Mouse (Mus musculus) heart, adult 18-20 months (tissue): ENCODE measurements around the gene Coq2. TPM values are rescaled to one million over a fixed set of nuclear protein-coding genes. Genes with fewer than 3 reads are reported as not detected.

Source experiments
- DNase-seq, 2 experiments: peaks; one replicate each; pipeline ENCODE4 v3.0.0; 2021 to 2022; ENCODE audit warnings: mixed read lengths in 1 of 2
- long read RNA-seq, 2 experiments: library from polyadenylated mRNA; stranded (forward); transcript quantifications; one replicate each; pipeline ENCODE4 v2.0.0; 2021
- total RNA-seq, 2 experiments: library from RNA; stranded (reverse); gene quantifications; 2 replicates each; pipeline ENCODE4 v1.2.3; 2021

Gene Coq2
- 100 to 1,000 TPM; 104 to 107 TPM for total RNA-seq
- long read RNA-seq, experiment 1, transcript Coq2-201 (7 exons, 1,743 nt), result major isoform, 144 of 164 reads
- long read RNA-seq, experiment 1, partial matches to known transcripts, result 4 of 164 reads
- long read RNA-seq, experiment 1, other reads (novel, unspliced or antisense), result 16 of 164 reads
- long read RNA-seq, experiment 2, transcript Coq2-201 (7 exons, 1,743 nt), result major isoform, 74 of 87 reads
- long read RNA-seq, experiment 2, partial matches to known transcripts, result 1 of 87 reads
- long read RNA-seq, experiment 2, other reads (novel, unspliced or antisense), result 12 of 87 reads

GRCm38 (mm10) chr5:100674711-100675376 lies at the start of gene Coq2:
Gene Coq2 (minus strand): TSS chr5:100675140.
- peak; percentile 87 to 88 for DNase-seq

- peak; percentile 68 to 76 for DNase-seq
Measured at GRCm38 (mm10) chr5:100719235-100720088, 44.5 kb upstream of the Coq2 start, which contains the start of gene Hpse. Gene Hpse (minus strand): TSS chr5:100719716.

GRCm38 (mm10) chr5:100716762-100717161 lies 41.8 kb upstream of the Coq2 start:
- no peak for DNase-seq

- no peak for DNase-seq
Measured at GRCm38 (mm10) chr5:100711219-100711618, 36.3 kb upstream of the Coq2 start.

GRCm38 (mm10) chr5:100710012-100710411 lies 35.1 kb upstream of the Coq2 start:
- peak; percentile 41 to 49 for DNase-seq

- no peak for DNase-seq
Measured at GRCm38 (mm10) chr5:100709035-100709434, 34.1 kb upstream of the Coq2 start.

GRCm38 (mm10) chr5:100706675-100707074 lies 31.7 kb upstream of the Coq2 start:
- no peak for DNase-seq

GRCm38 (mm10) chr5:100704272-100704671 lies 29.3 kb upstream of the Coq2 start:
- DNase-seq, result no peak

- DNase-seq, result no peak
Measured at GRCm38 (mm10) chr5:100702325-100702724, 27.4 kb upstream of the Coq2 start.

- no peak for DNase-seq
Measured at GRCm38 (mm10) chr5:100700861-100701620, 26.1 kb upstream of the Coq2 start.

- no peak for DNase-seq
Measured at GRCm38 (mm10) chr5:100697886-100698285, 22.9 kb upstream of the Coq2 start.

- no peak for DNase-seq
Measured at GRCm38 (mm10) chr5:100697398-100697797, 22.5 kb upstream of the Coq2 start.

- no peak for DNase-seq
Measured at GRCm38 (mm10) chr5:100685631-100686030, 10.7 kb upstream of the Coq2 start.

- no peak for DNase-seq
Measured at GRCm38 (mm10) chr5:100680542-100680933, 5.6 kb upstream of the Coq2 start.

- DNase-seq, result no peak
Measured at GRCm38 (mm10) chr5:100679911-100680541, 5.1 kb upstream of the Coq2 start.

- DNase-seq, result peak; percentile 90 to 92
Measured at GRCm38 (mm10) chr5:100673745-100674486, 1.0 kb downstream of the Coq2 start.

- no peak for DNase-seq
Measured at GRCm38 (mm10) chr5:100672403-100672802, 2.5 kb downstream of the Coq2 start.

GRCm38 (mm10) chr5:100671897-100672296 lies 3.0 kb downstream of the Coq2 start:
- no peak for DNase-seq

GRCm38 (mm10) chr5:100671398-100671797 lies 3.5 kb downstream of the Coq2 start:
- peak; percentile 33 to 67 for DNase-seq

GRCm38 (mm10) chr5:100666965-100667364 lies 8.0 kb downstream of the Coq2 start:
- DNase-seq, result no peak

GRCm38 (mm10) chr5:100663854-100664253 lies 11.1 kb downstream of the Coq2 start:
- peak; percentile 49 to 58 for DNase-seq
